Mouse (Mus musculus): ENCODE results near the gene Gclm. TPM values are rescaled to one million over a fixed set of nuclear protein-coding genes. Genes with fewer than 3 reads are reported as not detected.
"Not testable (repeated sequence)": the region's sequence is repeated elsewhere in the genome, so short reads cannot be mapped to it uniquely, and the experiment has no call there.

Gclm gene
- polyA plus RNA-seq, 1 experiment from 2014 or later = 48.4 TPM

GRCm38 (mm10) chr3:122287195-122287594, 41.8 kb downstream of the Gclm start:
- Histone ChIP-seq H3K36me3 (peaks cover 36% of the 10 kb centered on the region), H3K27me3 (no peaks in the 10 kb centered on the region), H3K9ac (no peak overlapping the region), H3K27ac (replicated peaks) (no peak overlapping the region), H3K9me3 (no peaks in the 10 kb centered on the region), H3K4me2 (no peak overlapping the region), H3K4me3 (no peak overlapping the region), H3K4me1 (replicated peaks) (peaks cover 20% of the 10 kb centered on the region)
- WGBS = 76% methylated on average over 5 of the region's 5 CpGs
- no peak for ATAC-seq (ENCODE audit: low read depth)

GRCm38 (mm10) chr3:122288613-122289195, 43.3 kb downstream of the Gclm start:
- Histone ChIP-seq H3K36me3 (peaks cover 21% of the 10 kb centered on the region), H3K4me1 (replicated peaks) (peaks cover 26% of the 10 kb centered on the region), H3K4me2 (no peak overlapping the region), H3K9ac (no peak overlapping the region), H3K9me3 (no peaks in the 10 kb centered on the region), H3K27me3 (no peaks in the 10 kb centered on the region), H3K4me3 (no peak overlapping the region), H3K27ac (replicated peaks) (no peak overlapping the region)
- WGBS = 81% methylated on average over 5 of the region's 5 CpGs
- ATAC-seq (ENCODE audit: low read depth) = no peak

GRCm38 (mm10) chr3:122289344-122289743, 44.0 kb downstream of the Gclm start:
- 76% methylated on average over 4 of the region's 4 CpGs for WGBS
- H3K4me2 ChIP-seq; H3K9ac ChIP-seq; H3K27ac ChIP-seq (replicated peaks); H3K9me3 ChIP-seq; H3K4me3 ChIP-seq; ATAC-seq (ENCODE audit: low read depth); H3K27me3 ChIP-seq: not testable (repeated sequence)
- Histone ChIP-seq H3K4me1 (replicated peaks) (peaks cover 28% of the 10 kb centered on the region), H3K36me3 (peaks cover 14% of the 10 kb centered on the region)

GRCm38 (mm10) chr3:122290696-122291095, 45.3 kb downstream of the Gclm start:
- Histone ChIP-seq H3K4me3 (no peak overlapping the region), H3K27ac (replicated peaks) (no peak overlapping the region; the same call in 1 of the 2 replicates), H3K4me2 (peak overlapping the region; percentile 84; the same call in 1 of the 2 replicates), H3K36me3 (peaks cover 4% of the 10 kb centered on the region), H3K9ac (peak overlapping the region; percentile 49; the same call in 1 of the 2 replicates), H3K4me1 (replicated peaks) (peaks cover 42% of the 10 kb centered on the region), H3K9me3 (no peaks in the 10 kb centered on the region), H3K27me3 (no peaks in the 10 kb centered on the region)
- no peak for ATAC-seq (ENCODE audit: low read depth)
- WGBS = 79% methylated on average over 7 of the region's 7 CpGs

GRCm38 (mm10) chr3:122291828-122292227, 46.5 kb downstream of the Gclm start:
- WGBS = 47% methylated on average over 12 of the region's 12 CpGs
- H3K27ac ChIP-seq (replicated peaks) = peak overlapping the region; percentile 100
- H3K9me3 ChIP-seq = no peaks in the 10 kb centered on the region
- H3K27me3 ChIP-seq = no peaks in the 10 kb centered on the region
- no peaks in the 10 kb centered on the region for H3K36me3 ChIP-seq
- H3K9ac ChIP-seq = peak overlapping the region; percentile 94
- peaks cover 51% of the 10 kb centered on the region for H3K4me1 ChIP-seq (replicated peaks)
- H3K4me2 ChIP-seq = peak overlapping the region; percentile 84
- peak overlapping the region; percentile 84 for H3K4me3 ChIP-seq
- ATAC-seq (ENCODE audit: low read depth) = no peak

- H3K9ac ChIP-seq = peak overlapping the region; percentile 94
- 7% methylated on average over 54 of the region's 54 CpGs for WGBS
- no peaks in the 10 kb centered on the region for H3K27me3 ChIP-seq
- peaks cover 59% of the 10 kb centered on the region for H3K4me1 ChIP-seq (replicated peaks)
- peak overlapping the region; percentile 100 for H3K27ac ChIP-seq (replicated peaks)
- ATAC-seq (ENCODE audit: low read depth) = peak; percentile 55
- H3K36me3 ChIP-seq = no peaks in the 10 kb centered on the region
- H3K4me2 ChIP-seq = peak overlapping the region; percentile 84
- H3K4me3 ChIP-seq = peak overlapping the region; percentile 84
- H3K9me3 ChIP-seq = no peaks in the 10 kb centered on the region
Observed at GRCm38 (mm10) chr3:122292300-122293222, 47.2 kb downstream of the Gclm start.

- H3K9me3 ChIP-seq = no peaks in the 10 kb centered on the region
- peak overlapping the region; percentile 84 for H3K4me3 ChIP-seq
- peak overlapping the region; percentile 100 for H3K27ac ChIP-seq (replicated peaks)
- H3K9ac ChIP-seq = peak overlapping the region; percentile 94
- peaks cover 61% of the 10 kb centered on the region for H3K4me1 ChIP-seq (replicated peaks)
- H3K4me2 ChIP-seq = peak overlapping the region; percentile 84
- under 1% methylated on average over 94 of the region's 105 CpGs for WGBS
- peak; percentile 53 for ATAC-seq (ENCODE audit: low read depth)
- no peaks in the 10 kb centered on the region for H3K36me3 ChIP-seq
- H3K27me3 ChIP-seq = no peaks in the 10 kb centered on the region
Observed at GRCm38 (mm10) chr3:122293223-122293953, 48.0 kb downstream of the Gclm start.

GRCm38 (mm10) chr3:122293954-122294850, 48.8 kb downstream of the Gclm start, which contains the start of gene Bcar3:
Gene Bcar3, plus strand, starts transcription at chr3:122294136.
- peak; percentile 90 for ATAC-seq (ENCODE audit: low read depth)
- Histone ChIP-seq H3K4me1 (replicated peaks) (peaks cover 66% of the 10 kb centered on the region), H3K4me3 (peak within 1 kb of the TSS; percentile 84), H3K4me2 (peak within 1 kb of the TSS; percentile 84), H3K27me3 (no peaks in the 10 kb centered on the region), H3K9ac (peak within 1 kb of the TSS; percentile 94), H3K9me3 (no peaks in the 10 kb centered on the region), H3K36me3 (no peaks in the 10 kb centered on the region), H3K27ac (replicated peaks) (peak within 1 kb of the TSS; percentile 100)
- WGBS = 2% methylated on average over 37 of the region's 37 CpGs

- Histone ChIP-seq H3K9me3 (no peaks in the 10 kb centered on the region), H3K27me3 (no peaks in the 10 kb centered on the region), H3K4me3 (no peak overlapping the region), H3K4me1 (replicated peaks) (peaks cover 62% of the 10 kb centered on the region), H3K36me3 (no peaks in the 10 kb centered on the region), H3K27ac (replicated peaks) (peak overlapping the region; percentile 100), H3K9ac (no peak overlapping the region), H3K4me2 (no peak overlapping the region)
- whole genome bisulfite sequencing = 9% methylated on average over 5 of the region's 5 CpGs
- no peak for ATAC-seq (ENCODE audit: low read depth)
Observed at GRCm38 (mm10) chr3:122295511-122295910, 50.2 kb downstream of the Gclm start.

- Histone ChIP-seq H3K27me3 (no peaks in the 10 kb centered on the region), H3K27ac (replicated peaks) (no peak overlapping the region), H3K4me3 (no peak overlapping the region), H3K36me3 (no peaks in the 10 kb centered on the region), H3K9ac (no peak overlapping the region), H3K4me1 (replicated peaks) (peaks cover 59% of the 10 kb centered on the region), H3K9me3 (no peaks in the 10 kb centered on the region), H3K4me2 (no peak overlapping the region)
- 62% methylated on average over 5 of the region's 5 CpGs for WGBS
- ATAC-seq (ENCODE audit: low read depth) = no peak
Observed at GRCm38 (mm10) chr3:122296979-122297378, 51.6 kb downstream of the Gclm start.

Measured in neural tube, embryonic 13.5 days (tissue).